Mouse (Mus musculus) olfactory bulb, adult 2 months (tissue): Measurements from ENCODE around the gene Snrnp35. TPM values are rescaled to one million over a fixed set of nuclear protein-coding genes. Genes with fewer than 3 reads are reported as not detected.

Source experiments
- H3K27ac ChIP-seq: fragments of 200-500 bp; 2 replicates; pipeline ENCODE4 v1.5.1; 2012; ENCODE audit warnings: low read depth, low read length; ENCODE audit not compliant: insufficient read depth
- H3K4me1 ChIP-seq: fragments of 200-500 bp; 2 replicates; pipeline ENCODE4 v1.6.1; 2012; ENCODE audit warnings: low read length; ENCODE audit not compliant: control insufficient read depth, insufficient read depth
- H3K4me3 ChIP-seq: fragments of 200-500 bp; 2 replicates; pipeline ENCODE4 v1.5.1; 2012; ENCODE audit warnings: mild to moderate bottlenecking, low read depth, low read length, moderate library complexity; ENCODE audit not compliant: insufficient read depth
- CTCF ChIP-seq: fragments of 200-500 bp; IDR thresholded peaks from 2 replicates; pipeline ENCODE4 v1.5.1; 2012; ENCODE audit warnings: low read depth, mild to moderate bottlenecking, low read length, moderate library complexity; ENCODE audit not compliant: insufficient read depth
- POLR2A ChIP-seq: fragments of 200-500 bp; IDR thresholded peaks from 2 replicates; pipeline ENCODE4 v1.6.1; 2012; ENCODE audit warnings: mild to moderate bottlenecking, low read depth, low read length, moderate library complexity; ENCODE audit not compliant: insufficient read depth
- WGBS: fragments of 180-500 bp; shearing (Covaris S2); methylation state at CpG from one replicate; pipeline ENCODE4 v1.1.7; 2018; 5-methylcytosine and 5-hydroxymethylcytosine counted together
- polyA plus RNA-seq: library from polyadenylated mRNA; stranded (reverse); fragments of >200 nt; gene quantifications from 2 replicates; pipeline ENCODE4 v1.2.4, GENCODE M21; 2012; ENCODE audit warnings: low replicate concordance; ENCODE audit not compliant: missing spikeins, insufficient read depth, insufficient read length

Snrnp35 gene
- polyA plus RNA-seq, 1 experiment, result not detected

GRCm38 (mm10) chr5:124538813-124539792 lies 56.2 kb downstream of the Snrnp35 start:
- no peak overlapping the region for H3K4me3 ChIP-seq
- 71% methylated on average over 16 of the region's 16 CpGs for WGBS
- no peak for TF ChIP-seq CTCF
- TF ChIP-seq POLR2A, result no peak
- peaks cover 12% of the 10 kb centered on the region for H3K4me1 ChIP-seq
- H3K27ac ChIP-seq, result no peak overlapping the region

GRCm38 (mm10) chr5:124539905-124540304 lies 57.0 kb downstream of the Snrnp35 start:
- TF ChIP-seq POLR2A (no peak), CTCF (no peak)
- Histone ChIP-seq H3K4me1 (peaks cover 13% of the 10 kb centered on the region), H3K4me3 (no peak overlapping the region), H3K27ac (no peak overlapping the region)
- WGBS, result 66% methylated on average over 4 of the region's 4 CpGs

- no peak for TF ChIP-seq CTCF
- TF ChIP-seq POLR2A, result no peak; the same call in 1 of the 2 replicates
- Histone ChIP-seq H3K4me3 (peak within 1 kb of the TSS; percentile 77), H3K4me1 (peaks cover 13% of the 10 kb centered on the region), H3K27ac (no peak within 1 kb of the TSS; the same call in 1 of the 2 replicates)
- WGBS, result under 1% methylated on average over 35 of the region's 35 CpGs
Measured at GRCm38 (mm10) chr5:124540383-124540786, 57.5 kb downstream of the Snrnp35 start, which contains the start of gene Tmed2. TSS of gene Tmed2 (plus strand) at chr5:124540695.

Other genes with a start within 250 kb of the Snrnp35 start
- gene Pitpnm2, start 233.4 kb upstream of the Snrnp35 start, polyA plus RNA-seq, result 145 TPM in 1 of 2 replicates, not detected in the other
- gene Mphosph9, start 155.2 kb upstream of the Snrnp35 start, polyA plus RNA-seq, result not detected in 2 replicates
- not detected in 2 replicates for gene 2810006K23Rik, start 155.0 kb upstream of the Snrnp35 start, polyA plus RNA-seq
- gene Cdk2ap1, start 120.1 kb upstream of the Snrnp35 start, polyA plus RNA-seq, result not detected in 2 replicates
- 263 and 488 TPM in 2 replicates for gene Sbno1, start 57.1 kb upstream of the Snrnp35 start, polyA plus RNA-seq
- gene Kmt5a, start 43.2 kb upstream of the Snrnp35 start, polyA plus RNA-seq, result 371 TPM in 1 of 2 replicates, not detected in the other
- not detected in 2 replicates for gene Rilpl2, start 4.8 kb upstream of the Snrnp35 start, polyA plus RNA-seq
- not detected in 2 replicates for gene Rilpl1, start 48.3 kb downstream of the Snrnp35 start, polyA plus RNA-seq
- not detected in 2 replicates for gene Tmed2, start 57.6 kb downstream of the Snrnp35 start, polyA plus RNA-seq
- not detected in 2 replicates for gene Ddx55, start 69.7 kb downstream of the Snrnp35 start, polyA plus RNA-seq
- gene Eif2b1, start 96.0 kb downstream of the Snrnp35 start, polyA plus RNA-seq, result not detected in 2 replicates
- not detected in 2 replicates for gene Gtf2h3, start 96.0 kb downstream of the Snrnp35 start, polyA plus RNA-seq
- gene Atp6v0a2, start 145.4 kb downstream of the Snrnp35 start, polyA plus RNA-seq, result 184 TPM in 1 of 2 replicates, not detected in the other
- gene Dnah10, start 242.0 kb downstream of the Snrnp35 start, polyA plus RNA-seq, result not detected in 2 replicates